Mouse (Mus musculus): ENCODE results near the gene Slc12a4.
A peak's percentile ranks its signal among the peaks of the same experiment; 100 is the strongest.
"Not testable (repeated sequence)": the region's sequence is repeated elsewhere in the genome, so short reads cannot be mapped to it uniquely, and the experiment has no call there.

Gene Slc12a4

GRCm38 (mm10) chr8:105965905-105966341 lies at the start of gene Slc12a4:
Gene Slc12a4 (minus strand): TSS chr8:105966097.
- peak; percentile 91 for DNase-seq

GRCm38 (mm10) chr8:106012203-106012602 lies 46.3 kb upstream of the Slc12a4 start:
- DNase-seq = not testable (repeated sequence)

DNA sequence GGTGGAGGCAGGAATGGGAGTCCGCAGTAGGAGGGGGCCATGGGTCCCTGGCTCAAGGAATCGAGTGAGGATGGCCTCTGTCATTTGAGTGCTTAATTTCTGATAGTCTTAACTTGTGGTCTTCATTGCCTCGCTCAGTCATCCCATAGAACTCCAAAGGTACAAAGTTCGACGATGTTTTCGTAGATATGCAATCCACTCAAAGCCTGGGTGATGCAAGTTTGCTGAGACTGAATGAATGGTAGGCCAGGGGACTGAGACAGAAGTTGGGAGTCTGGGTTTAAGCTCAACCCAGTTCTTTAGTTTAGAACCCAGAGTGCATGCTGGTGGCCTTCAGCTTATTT lies 45.7 kb upstream of the Slc12a4 start, which contains the start of gene Ddx28:
Ddx28 (minus strand) TSS at position 240 of the 344 bp plus-strand sequence.
- DNase-seq = no peak

- DNase-seq = peak; percentile 94
Measured at GRCm38 (mm10) chr8:106010748-106011642, 45.1 kb upstream of the Slc12a4 start.

DNA sequence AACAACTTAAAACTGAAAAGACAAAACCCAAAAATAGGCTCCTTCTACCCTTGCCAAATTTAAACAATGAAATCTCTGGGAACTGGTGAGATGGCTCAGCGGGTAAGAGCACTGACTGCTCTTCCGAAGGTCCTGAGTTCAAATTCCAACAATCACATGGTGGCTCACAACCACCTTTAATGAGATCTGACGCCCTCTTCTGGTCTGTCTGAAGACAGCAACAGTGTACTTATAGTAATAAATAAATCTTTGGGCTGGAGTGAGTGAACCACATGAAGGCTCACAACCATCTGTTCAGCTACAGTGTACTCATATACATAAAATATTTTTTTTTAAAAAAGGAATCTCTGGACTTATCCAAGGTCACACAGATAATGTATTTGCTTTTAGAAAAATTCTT lies 42.0 kb upstream of the Slc12a4 start:
- not testable (repeated sequence) for DNase-seq

DNA sequence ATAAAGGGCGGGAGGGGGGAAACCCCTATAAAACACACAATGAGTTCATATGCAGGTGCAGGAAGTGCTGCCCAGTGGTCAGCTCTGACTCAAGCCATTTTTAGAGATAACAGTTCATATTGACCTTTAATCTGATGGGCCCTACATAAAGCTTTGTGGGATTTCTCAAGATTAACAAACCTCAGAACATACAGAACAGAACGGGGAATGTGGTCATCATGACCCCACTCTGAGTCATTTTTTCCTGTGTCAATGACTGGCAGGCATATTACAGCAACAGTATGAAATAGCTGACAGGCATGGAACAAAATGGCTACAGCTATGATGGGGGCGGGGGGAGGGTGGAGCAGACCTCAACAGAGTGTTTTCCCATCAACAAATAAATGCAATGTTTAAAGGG lies 41.2 kb upstream of the Slc12a4 start:
- DNase-seq = no peak

GRCm38 (mm10) chr8:106006413-106006812 lies 40.5 kb upstream of the Slc12a4 start:
- peak; percentile 49 for DNase-seq

DNA sequence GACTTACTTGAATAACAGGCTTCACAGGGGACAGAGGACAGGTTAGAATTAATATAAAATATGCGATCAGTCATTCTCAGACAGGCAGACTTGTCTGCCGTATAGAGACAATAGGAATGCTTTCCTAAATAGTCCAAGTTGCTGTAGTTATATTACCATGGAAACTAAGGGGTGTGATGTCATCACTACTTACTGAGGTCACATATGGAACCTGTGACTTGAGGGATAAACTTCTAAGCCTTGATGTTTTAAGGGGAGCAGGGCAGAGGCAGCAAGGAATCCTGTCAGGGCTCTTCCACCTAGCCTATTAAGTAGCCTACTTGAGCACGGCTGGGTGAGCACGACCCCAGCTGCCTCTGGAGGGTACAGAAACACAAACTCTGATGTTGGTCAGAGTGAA lies 40.0 kb upstream of the Slc12a4 start, which contains the start of gene Dpep2nb:
Dpep2nb (minus strand) TSS at position 101 of the 400 bp plus-strand sequence.
- DNase-seq = no peak

- no peak for DNase-seq
Measured at GRCm38 (mm10) chr8:106004538-106005207, 38.8 kb upstream of the Slc12a4 start.

GRCm38 (mm10) chr8:106001908-106002307 lies 36.0 kb upstream of the Slc12a4 start:
- no peak for DNase-seq

DNA sequence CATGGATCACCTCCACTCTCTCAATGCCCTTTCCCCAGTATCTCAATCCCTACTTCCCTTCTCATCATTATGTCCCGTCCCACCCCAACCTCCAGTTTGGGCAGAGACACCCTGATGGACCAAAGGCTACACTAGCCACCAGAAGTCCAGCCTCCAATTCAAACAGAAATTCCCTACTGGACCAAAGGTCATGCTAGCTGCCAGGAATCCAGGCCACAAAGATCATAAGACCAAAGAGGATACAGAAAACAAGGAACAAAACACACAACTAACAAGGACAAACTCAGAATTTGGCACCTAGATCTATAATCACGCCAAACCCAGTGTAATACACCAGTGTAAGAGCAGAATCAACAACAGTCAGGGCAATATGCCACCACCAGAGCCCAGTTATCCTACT lies 33.1 kb upstream of the Slc12a4 start:
- DNase-seq = no peak

GRCm38 (mm10) chr8:105996359-105996758 lies 30.5 kb upstream of the Slc12a4 start:
- no peak for DNase-seq

DNA sequence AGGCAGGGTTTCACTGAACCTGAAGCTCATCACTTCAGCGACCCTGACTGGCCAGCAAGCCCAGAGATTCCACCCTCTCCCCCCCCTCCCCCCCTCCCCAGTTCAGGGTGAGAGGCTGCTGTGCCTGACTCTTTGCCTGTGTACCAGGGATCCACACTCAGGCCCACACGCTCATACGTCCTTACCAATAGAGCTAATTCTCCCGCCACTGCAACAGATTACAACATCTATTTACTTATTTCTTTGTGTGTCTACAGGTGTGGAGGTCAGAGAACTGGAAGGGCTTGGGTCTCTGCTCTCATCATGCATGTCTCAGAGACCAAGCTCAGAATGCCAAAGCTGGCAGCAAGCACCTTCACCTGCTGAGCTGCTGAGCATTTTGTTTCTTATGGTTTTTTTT lies 27.3 kb upstream of the Slc12a4 start:
- DNase-seq = no peak

DNA sequence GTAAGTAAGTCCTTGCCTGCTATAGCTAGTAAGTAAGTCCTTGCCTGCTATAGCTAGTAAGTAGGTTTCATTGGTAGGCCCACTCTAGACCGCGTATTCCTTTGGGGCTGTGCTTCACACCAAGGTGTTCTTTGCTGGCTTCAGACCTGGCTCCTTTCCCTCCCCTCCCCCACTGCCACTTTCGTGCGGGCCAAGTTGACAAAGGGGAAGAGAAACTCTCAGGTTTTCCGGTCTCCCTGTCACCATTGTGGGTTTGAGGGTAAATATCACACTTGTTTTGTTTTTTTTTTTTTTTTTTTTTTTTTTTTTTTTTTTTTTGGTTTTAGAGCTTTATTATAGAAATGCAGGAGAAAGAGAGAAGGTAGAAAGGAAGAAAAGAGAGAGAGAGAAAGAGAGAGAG lies 26.6 kb upstream of the Slc12a4 start:
- DNase-seq = peak; percentile 87

GRCm38 (mm10) chr8:105991546-105991945 lies 25.6 kb upstream of the Slc12a4 start:
- no peak for DNase-seq

DNA sequence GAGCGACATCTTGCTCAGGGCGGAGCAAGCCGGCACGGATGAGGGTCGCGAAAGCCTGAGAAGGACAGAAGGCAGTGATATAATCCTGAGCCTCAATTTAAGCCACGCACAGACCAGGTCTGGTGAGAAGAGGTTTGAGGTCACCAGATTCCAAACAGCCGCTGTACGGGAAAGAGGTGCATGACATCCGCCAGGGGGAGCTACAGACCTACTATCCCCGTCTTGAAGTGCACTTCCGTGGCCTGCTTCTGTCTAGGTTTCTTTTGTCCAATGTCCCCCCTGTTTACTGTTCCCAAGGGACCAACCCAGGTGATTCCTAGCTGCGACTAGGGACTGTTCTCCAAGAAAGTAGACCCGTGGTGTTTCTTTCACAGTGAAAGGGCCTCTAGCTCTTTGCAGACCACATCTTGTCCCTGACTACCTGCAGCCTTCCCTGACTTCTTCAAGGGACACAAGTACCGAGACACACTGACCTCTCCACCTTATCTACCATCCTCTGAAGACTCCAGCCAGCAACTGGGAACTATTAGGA lies 25.0 kb upstream of the Slc12a4 start, which contains the start of gene Dus2:
Dus2 (plus strand) TSS at position 482 of the 532 bp plus-strand sequence.
- DNase-seq = peak; percentile 96

DNA sequence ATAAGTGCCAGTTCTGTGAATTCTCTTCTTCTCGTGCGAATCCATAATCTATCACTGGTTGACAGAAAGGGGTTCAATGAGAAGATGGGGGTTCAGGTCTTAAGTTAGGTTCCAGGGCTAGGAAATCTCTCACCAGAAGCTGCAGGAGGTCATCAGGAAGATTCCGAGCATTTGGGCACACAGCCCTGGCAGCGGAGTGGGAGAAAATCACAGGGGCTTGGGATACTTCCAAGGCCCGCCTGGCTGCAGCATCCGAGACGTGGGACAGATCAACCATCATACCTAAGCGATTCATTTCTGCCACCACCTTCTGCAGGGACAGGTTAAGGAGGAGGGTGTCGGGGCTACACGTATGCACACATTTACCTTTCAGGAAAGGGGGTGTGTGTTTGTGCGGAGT lies 22.6 kb upstream of the Slc12a4 start:
- no peak for DNase-seq

DNA sequence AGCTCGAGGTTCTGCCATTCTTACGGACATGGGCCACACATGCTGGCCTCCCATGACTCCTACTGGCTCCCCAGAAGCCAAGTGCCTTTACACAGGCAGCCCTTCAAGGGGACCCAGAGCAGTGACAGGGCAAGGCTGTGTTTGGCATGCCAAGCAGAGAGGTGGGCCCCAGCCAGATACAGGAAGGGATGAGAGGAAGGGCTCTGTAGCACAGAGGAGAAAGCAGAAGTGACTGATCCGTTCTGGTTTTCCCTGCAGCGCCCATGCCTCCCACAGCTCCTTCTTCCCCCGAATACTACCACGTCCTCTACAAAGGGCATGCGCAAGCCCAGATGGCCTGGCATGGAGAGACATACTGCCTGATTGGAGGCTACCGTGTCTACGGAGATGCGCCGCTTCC lies 17.5 kb upstream of the Slc12a4 start:
- DNase-seq = not testable (repeated sequence)

- DNase-seq = no peak
Measured at GRCm38 (mm10) chr8:105981146-105981545, 15.2 kb upstream of the Slc12a4 start.

GRCm38 (mm10) chr8:105979325-105979724 lies 13.4 kb upstream of the Slc12a4 start, which contains the start of gene Dpep3:
Gene Dpep3 (minus strand): TSS chr8:105979429.
- DNase-seq = peak; percentile 32

DNA sequence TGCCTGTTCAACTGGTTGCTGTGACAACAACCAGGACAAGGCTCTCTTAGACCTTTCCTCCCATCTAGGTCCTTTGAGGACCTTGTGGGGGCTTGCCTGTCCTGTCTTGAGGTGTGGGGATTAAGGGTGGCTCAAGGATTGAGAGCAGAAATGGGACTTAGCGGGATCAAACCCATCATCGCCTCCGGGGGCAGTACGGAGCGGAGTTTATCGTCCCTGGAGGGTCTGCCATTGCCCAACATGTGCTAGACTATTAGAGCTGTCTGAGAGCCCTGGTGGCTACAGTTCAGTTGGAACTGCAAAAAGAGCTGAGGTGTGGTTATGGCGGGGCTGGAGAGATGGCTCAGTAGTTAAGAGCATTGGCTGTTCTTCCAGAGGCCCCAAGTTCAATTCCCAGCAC lies 9.5 kb upstream of the Slc12a4 start:
- no peak for DNase-seq

GRCm38 (mm10) chr8:105971019-105971720 lies 5.3 kb upstream of the Slc12a4 start:
- DNase-seq = no peak

DNA sequence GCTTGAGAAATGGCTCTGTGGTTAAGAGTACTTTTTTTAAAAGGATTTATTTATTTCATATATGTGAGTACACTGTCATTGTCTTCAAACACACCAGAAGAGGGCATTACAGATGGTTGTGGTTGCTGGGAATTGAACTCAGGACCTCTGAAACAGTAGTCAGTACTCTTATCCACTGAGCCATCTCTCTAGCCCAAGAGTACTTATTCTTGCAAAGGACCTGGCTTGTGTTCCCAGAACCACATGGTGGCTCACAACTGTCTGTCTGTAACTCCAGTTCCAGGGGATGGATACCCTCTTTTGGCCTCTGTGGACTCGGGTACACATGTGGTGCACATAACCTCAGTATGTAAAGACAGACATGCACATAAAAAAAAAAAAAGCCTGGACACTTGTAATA lies 3.5 kb upstream of the Slc12a4 start:
- no peak for DNase-seq
